Mouse (Mus musculus) myocyte (in vitro differentiated cells): ENCODE data around the gene Tnks2. TPM values are rescaled to one million over a fixed set of nuclear protein-coding genes. Genes with fewer than 3 reads are reported as not detected.

ENCODE experiments used
- H3K27me3 ChIP-seq: one replicate; pipeline ENCODE4 v1.6.1; 2011; ENCODE audit not compliant: control insufficient read depth, insufficient read depth, insufficient read length
- H3K36me3 ChIP-seq: one replicate; pipeline ENCODE4 v1.6.1; 2011; ENCODE audit not compliant: control insufficient read depth, insufficient read depth
- H3K4me2 ChIP-seq: one replicate; pipeline ENCODE4 v1.6.1; 2011; ENCODE audit warnings: low read depth, control low read depth
- H3K4me3 ChIP-seq: one replicate; pipeline ENCODE4 v1.5.1; 2011; ENCODE audit warnings: mild to moderate bottlenecking, control low read depth, moderate library complexity
- H3K79me2 ChIP-seq: one replicate; pipeline ENCODE4 v1.6.1; 2011; ENCODE audit not compliant: control insufficient read depth, insufficient read depth
- H3ac ChIP-seq: one replicate; pipeline ENCODE4 v1.6.1; 2011; ENCODE audit not compliant: control insufficient read depth, insufficient read length
- CEBPB ChIP-seq: IDR thresholded peaks from 2 replicates; pipeline ENCODE4 v1.6.1; 2011; ENCODE audit warnings: mild to moderate bottlenecking, moderate library complexity; ENCODE audit not compliant: poor library complexity, insufficient read depth, severe bottlenecking
- E2F4 ChIP-seq: IDR thresholded peaks from one replicate; pipeline ENCODE4 v1.6.1; 2011; ENCODE audit warnings: mild to moderate bottlenecking, control low read depth, moderate library complexity; ENCODE audit not compliant: insufficient read depth
- MAX ChIP-seq: IDR thresholded peaks from one replicate; pipeline ENCODE4 v1.6.1; 2011; ENCODE audit warnings: low read depth, mild to moderate bottlenecking, control low read depth
- MYOD1 ChIP-seq, 3 experiments: IDR thresholded peaks; one replicate each; pipeline ENCODE4 v1.6.1; 2011; ENCODE audit warnings: control low read depth in 2 of 3, low read depth in 2 of 3, mild to moderate bottlenecking in 2 of 3, moderate library complexity in 1 of 3; ENCODE audit not compliant: insufficient read length in 2 of 3, control insufficient read depth in 1 of 3
- MYOG ChIP-seq, 3 experiments: IDR thresholded peaks; one replicate each; pipeline ENCODE4 v1.6.1; 2011; ENCODE audit warnings: control low read depth in 2 of 3, low read depth in 2 of 3, mild to moderate bottlenecking in 2 of 3; ENCODE audit not compliant: insufficient read length in 2 of 3, control insufficient read depth in 1 of 3, insufficient read depth in 1 of 3
- POLR2A ChIP-seq: IDR thresholded peaks from one replicate; pipeline ENCODE4 v1.6.1; 2011; ENCODE audit warnings: low read depth, mild to moderate bottlenecking, control low read depth, moderate library complexity; ENCODE audit not compliant: insufficient read length
- POLR2AphosphoS2 ChIP-seq: IDR thresholded peaks from one replicate; pipeline ENCODE4 v1.6.1; 2011; ENCODE audit warnings: low read depth, control low read depth; ENCODE audit not compliant: insufficient read length
- REST ChIP-seq: IDR thresholded peaks from one replicate; pipeline ENCODE4 v1.6.1; 2011; ENCODE audit warnings: mild to moderate bottlenecking, control low read depth, moderate library complexity; ENCODE audit not compliant: insufficient read depth, insufficient read length
- SRF ChIP-seq: IDR thresholded peaks from one replicate; pipeline ENCODE4 v1.6.1; 2011; ENCODE audit warnings: low read depth; ENCODE audit not compliant: control insufficient read depth, insufficient read length
- TCF12 ChIP-seq: IDR thresholded peaks from one replicate; pipeline ENCODE4 v1.6.1; 2011; ENCODE audit warnings: mild to moderate bottlenecking, control low read depth; ENCODE audit not compliant: poor library complexity, insufficient read depth, severe bottlenecking
- TCF3 ChIP-seq: IDR thresholded peaks from one replicate; pipeline ENCODE4 v1.6.1; 2011; ENCODE audit warnings: low read depth, control low read depth; ENCODE audit not compliant: insufficient read length
- USF1 ChIP-seq: IDR thresholded peaks from one replicate; pipeline ENCODE4 v1.6.1; 2011; ENCODE audit warnings: low read depth, mild to moderate bottlenecking, control low read depth, moderate library complexity
- polyA plus RNA-seq: library from polyadenylated mRNA; unstranded; fragments of >200 nt; fragmentation: generic; extraction: Trizol; gene quantifications from one replicate; pipeline ENCODE4 v1.2.1, GENCODE M21; 2012; ENCODE audit warnings: missing spikeins

Tnks2 gene
- polyA plus RNA-seq, 1 experiment: 22.3 TPM

- H3ac ChIP-seq: no peak overlapping the region
- no peak overlapping the region for H3K4me3 ChIP-seq
- no peaks in the 10 kb centered on the region for H3K27me3 ChIP-seq
- no peaks in the 10 kb centered on the region for H3K79me2 ChIP-seq
- no peaks in the 10 kb centered on the region for H3K36me3 ChIP-seq
- no peak overlapping the region for H3K4me2 ChIP-seq
- TF ChIP-seq TCF3: no peak
- TF ChIP-seq E2F4: no peak
- no peak for TF ChIP-seq MAX
- no peak for TF ChIP-seq MYOG (IDR thresholded peaks at IDR 0.05; ENCODE audit: control insufficient read depth in 1 of 3, insufficient read depth in 1 of 3, insufficient read length in 2 of 3, low read depth in 2 of 3)
- no peak for TF ChIP-seq REST
Measured at GRCm38 (mm10) chr19:36916876-36917389, 82.9 kb downstream of the Tnks2 start.

GRCm38 (mm10) chr19:36918441-36919301 lies 84.6 kb downstream of the Tnks2 start:
- Histone ChIP-seq H3K4me2 (peak overlapping the region; percentile 91), H3K79me2 (no peaks in the 10 kb centered on the region), H3K4me3 (peak overlapping the region; percentile 37), H3ac (peak overlapping the region; percentile 17), H3K27me3 (no peaks in the 10 kb centered on the region), H3K36me3 (no peaks in the 10 kb centered on the region)
- peak; percentile 59 for TF ChIP-seq POLR2AphosphoS2
- peak in 2 of 3 experiments; percentile 15 to 23 for TF ChIP-seq MYOD1 (IDR thresholded peaks at IDR 0.05; ENCODE audit: control insufficient read depth in 1 of 3, insufficient read length in 2 of 3, low read depth in 2 of 3)
- no peak for TF ChIP-seq USF1
- TF ChIP-seq POLR2A: peak; percentile 78
- TF ChIP-seq E2F4: no peak
- peak in 1 of 3 experiments; percentile 50 for TF ChIP-seq MYOG (IDR thresholded peaks at IDR 0.05; ENCODE audit: control insufficient read depth in 1 of 3, insufficient read depth in 1 of 3, insufficient read length in 2 of 3, low read depth in 2 of 3)

GRCm38 (mm10) chr19:36919466-36919865 lies 85.4 kb downstream of the Tnks2 start, which contains the start of gene Fgfbp3:
Fgfbp3 (minus strand) TSS chr19:36919615.
- no peaks in the 10 kb centered on the region for H3K27me3 ChIP-seq
- TF ChIP-seq CEBPB (no peak), TCF12 (no peak), USF1 (no peak), TCF3 (no peak), MYOD1 (IDR thresholded peaks at IDR 0.05; ENCODE audit: control insufficient read depth in 1 of 3, insufficient read length in 2 of 3, low read depth in 2 of 3) (no peak), POLR2AphosphoS2 (no peak), REST (no peak), SRF (no peak), MYOG (IDR thresholded peaks at IDR 0.05; ENCODE audit: control insufficient read depth in 1 of 3, insufficient read depth in 1 of 3, insufficient read length in 2 of 3, low read depth in 2 of 3) (no peak), MAX (no peak), E2F4 (no peak), POLR2A (no peak)
- H3K4me2 ChIP-seq: peak within 1 kb of the TSS; percentile 91
- no peaks in the 10 kb centered on the region for H3K36me3 ChIP-seq
- H3K4me3 ChIP-seq: peak within 1 kb of the TSS; percentile 37
- H3ac ChIP-seq: peak within 1 kb of the TSS; percentile 17
- no peaks in the 10 kb centered on the region for H3K79me2 ChIP-seq

GRCm38 (mm10) chr19:36922015-36922414 lies 88.0 kb downstream of the Tnks2 start:
- H3K36me3 ChIP-seq: no peaks in the 10 kb centered on the region
- H3ac ChIP-seq: no peak overlapping the region
- peaks cover 8% of the 10 kb centered on the region for H3K79me2 ChIP-seq
- H3K4me3 ChIP-seq: no peak overlapping the region
- no peak overlapping the region for H3K4me2 ChIP-seq
- TF ChIP-seq MYOD1 (IDR thresholded peaks at IDR 0.05; ENCODE audit: control insufficient read depth in 1 of 3, insufficient read length in 2 of 3, low read depth in 2 of 3) (no peak), MYOG (IDR thresholded peaks at IDR 0.05; ENCODE audit: control insufficient read depth in 1 of 3, insufficient read depth in 1 of 3, insufficient read length in 2 of 3, low read depth in 2 of 3) (no peak), TCF3 (no peak), SRF (no peak), POLR2AphosphoS2 (no peak), POLR2A (no peak), MAX (no peak), CEBPB (no peak), TCF12 (no peak), USF1 (no peak), E2F4 (no peak), REST (no peak)
- no peaks in the 10 kb centered on the region for H3K27me3 ChIP-seq

- Histone ChIP-seq H3K36me3 (no peaks in the 10 kb centered on the region), H3K27me3 (no peaks in the 10 kb centered on the region), H3K4me2 (no peak overlapping the region), H3K79me2 (peaks cover 17% of the 10 kb centered on the region), H3ac (no peak overlapping the region), H3K4me3 (no peak overlapping the region)
- no peak for TF ChIP-seq TCF3
- TF ChIP-seq E2F4: no peak
- TF ChIP-seq POLR2A: no peak
- no peak for TF ChIP-seq TCF12
- no peak for TF ChIP-seq POLR2AphosphoS2
- TF ChIP-seq MAX: no peak
- no peak for TF ChIP-seq SRF
- TF ChIP-seq CEBPB: no peak
- no peak for TF ChIP-seq USF1
Measured at GRCm38 (mm10) chr19:36922936-36923335, 88.9 kb downstream of the Tnks2 start.
